Mouse (Mus musculus): ENCODE results near the gene Vps13d. TPM values are rescaled to one million over a fixed set of nuclear protein-coding genes. Genes with fewer than 3 reads are reported as not detected.

Gene Vps13d
- total and polyA plus RNA-seq, 3 experiments: 9.4 to 9.8 (median 9.7) TPM

DNA sequence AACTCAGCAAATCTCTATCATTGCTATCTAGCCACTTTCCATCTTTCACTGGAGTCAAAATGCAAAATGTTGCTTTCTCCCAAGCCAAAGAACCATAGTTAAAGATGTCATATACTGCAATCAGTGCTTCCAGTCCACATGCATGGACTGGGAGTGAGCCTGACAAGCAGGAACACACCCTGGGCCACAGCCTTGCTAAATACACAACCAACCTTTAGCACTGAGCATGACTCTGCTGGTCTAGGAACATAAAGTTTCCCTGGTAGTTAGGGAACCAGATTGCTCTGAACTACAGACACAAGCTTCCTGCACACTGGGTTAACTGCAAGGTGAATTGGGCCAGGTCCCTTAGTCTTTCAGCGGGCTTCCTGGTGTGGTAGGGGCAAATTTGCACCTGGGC is 64.0 kb downstream of the Vps13d start:
- no peak for DNase-seq (ENCODE audit: extremely low read depth)
- TF ChIP-seq MEF2A (IDR thresholded peaks at IDR 0.05; ENCODE audit: borderline replicate concordance, low read depth, low read length) (no peak), CHD1 (IDR thresholded peaks at IDR 0.05; ENCODE audit: low read depth, low read length) (no peak), NRF1 (IDR thresholded peaks at IDR 0.05; ENCODE audit: low read depth, low read length) (no peak), ZMIZ1 (IDR thresholded peaks at IDR 0.05; ENCODE audit: low read depth, low read length) (no peak), MAFK (IDR thresholded peaks at IDR 0.05; ENCODE audit: insufficient replicate concordance, low read length) (no peak), MYC (IDR thresholded peaks at IDR 0.05; ENCODE audit: low read depth, low read length) (no peak), RAD21 (IDR thresholded peaks at IDR 0.05; ENCODE audit: low read depth, low read length) (no peak), JUND (conservative IDR thresholded peaks at IDR 0.05; ENCODE audit: low read depth, low read length) (no peak), JUN (IDR thresholded peaks at IDR 0.05; ENCODE audit: insufficient read depth, low read depth, low read length) (no peak), ZKSCAN1 (IDR thresholded peaks at IDR 0.05; ENCODE audit: borderline replicate concordance, low read depth, low read length) (no peak), RCOR1 (conservative IDR thresholded peaks at IDR 0.05; ENCODE audit: low read depth, low read length) (no peak), MAX (IDR thresholded peaks at IDR 0.05; ENCODE audit: low read length) (no peak), TCF12 (IDR thresholded peaks at IDR 0.05; ENCODE audit: low read depth, low read length) (no peak), HCFC1 (IDR thresholded peaks at IDR 0.05; ENCODE audit: low read depth, low read length) (no peak), BHLHE40 (IDR thresholded peaks at IDR 0.05; ENCODE audit: low read depth, low read length) (no peak), USF1 (IDR thresholded peaks at IDR 0.05; ENCODE audit: low read depth, low read length) (no peak), EP300 (IDR thresholded peaks at IDR 0.05; ENCODE audit: low read length) (no peak)
- Histone ChIP-seq H3K4me3 (replicated peaks in 1 of 3; ENCODE audit: low read depth in 2 of 3, low read length in 2 of 3, poor library complexity in 1 of 3) (no peak overlapping the region), H3K9me3 (replicated peaks; ENCODE audit: low read length) (no peaks in the 10 kb centered on the region), H3K36me3 (replicated peaks in 1 of 2; ENCODE audit: control insufficient read depth in 1 of 2, insufficient read depth in 1 of 2, low read length in 1 of 2) (peaks cover 49 to 90% of the 10 kb centered on the region in 2 experiments), H3K9ac (ENCODE audit: insufficient read depth, low read depth) (no peak overlapping the region), H3K4me1 (ENCODE audit: control insufficient read depth in 1 of 2, insufficient read depth in 2 of 2) (no peaks in the 10 kb centered on the region), H3K27ac (ENCODE audit: insufficient read depth, low read depth) (no peak overlapping the region), H3K79me2 (replicated peaks; ENCODE audit: control insufficient read depth, extremely low read depth, insufficient read depth, poor library complexity, severe bottlenecking) (no peaks in the 10 kb centered on the region), H3K27me3 (replicated peaks) (no peaks in the 10 kb centered on the region), H3K4me2 (ENCODE audit: insufficient read depth, low read depth, poor library complexity, severe bottlenecking) (no peak overlapping the region)
- dilution Hi-C loops (cut with MboI; ENCODE audit: extremely low pct_ligation_motif_present, extremely low pct_unique_long_range_greater_than_20kb, low sequenced_read_pairs): no loop called here
- in situ Hi-C loops (cut with MboI; ENCODE audit: low pct_ligation_motif_present, low pct_unique_long_range_greater_than_20kb, low sequenced_read_pairs): no loop called here

DNA sequence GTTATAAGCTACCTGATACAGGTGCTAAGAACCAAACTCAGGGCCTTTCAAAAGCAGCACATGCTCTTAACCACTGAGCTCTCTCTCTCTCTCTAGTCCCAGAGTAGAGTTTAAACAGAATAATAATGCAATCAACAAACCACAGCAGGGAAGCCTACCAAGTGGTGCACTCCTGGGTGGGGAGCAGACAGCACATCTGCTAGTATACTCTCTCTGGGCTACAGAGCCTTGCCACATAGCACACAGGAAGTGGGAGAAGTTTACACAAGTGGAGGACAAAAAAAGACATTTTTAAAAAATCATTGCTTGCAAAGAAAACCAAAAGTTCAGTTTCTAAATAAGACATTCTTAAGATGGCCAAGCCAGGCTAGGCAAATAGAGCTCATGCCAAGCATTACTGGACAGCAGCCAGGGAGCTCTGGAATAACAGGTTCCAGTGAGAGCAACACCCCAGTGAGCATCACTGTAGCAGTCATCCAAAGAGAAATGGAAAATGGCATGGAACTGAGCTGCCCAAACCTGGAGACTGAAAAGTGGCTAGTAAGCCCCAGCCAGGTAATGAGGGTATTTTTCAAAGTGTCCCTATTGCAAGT is 64.8 kb downstream of the Vps13d start:
- dilution Hi-C loops (cut with MboI; ENCODE audit: extremely low pct_ligation_motif_present, extremely low pct_unique_long_range_greater_than_20kb, low sequenced_read_pairs) (no loop called here), in situ Hi-C loops (cut with MboI; ENCODE audit: low pct_ligation_motif_present, low pct_unique_long_range_greater_than_20kb, low sequenced_read_pairs) (no loop called here)
- no peak overlapping the region for H3K27ac ChIP-seq (ENCODE audit: insufficient read depth, low read depth)
- H3K4me2 ChIP-seq (ENCODE audit: insufficient read depth, low read depth, poor library complexity, severe bottlenecking): no peak overlapping the region
- no peak overlapping the region for H3K9ac ChIP-seq (ENCODE audit: insufficient read depth, low read depth)
- H3K4me3 ChIP-seq (replicated peaks in 1 of 3; ENCODE audit: low read depth in 2 of 3, low read length in 2 of 3, poor library complexity in 1 of 3): no peak overlapping the region
- DNase-seq (ENCODE audit: extremely low read depth): no peak
- H3K27me3 ChIP-seq (replicated peaks): no peaks in the 10 kb centered on the region
- TF ChIP-seq ZKSCAN1 (IDR thresholded peaks at IDR 0.05; ENCODE audit: borderline replicate concordance, low read depth, low read length) (no peak), IRF4 (IDR thresholded peaks at IDR 0.05; ENCODE audit: low read depth, low read length) (no peak), POLR2A (IDR thresholded peaks at IDR 0.05; ENCODE audit: low read depth, low read length) (no peak), CTCF (conservative IDR thresholded peaks at IDR 0.05 in 1 of 2, IDR thresholded peaks at IDR 0.05 in 1 of 2; ENCODE audit: low read depth in 2 of 2, low read length in 2 of 2) (no peak), SMC3 (IDR thresholded peaks at IDR 0.05; ENCODE audit: low read depth, low read length) (no peak), BHLHE40 (IDR thresholded peaks at IDR 0.05; ENCODE audit: low read depth, low read length) (no peak), JUN (IDR thresholded peaks at IDR 0.05; ENCODE audit: insufficient read depth, low read depth, low read length) (no peak)
- peaks cover 49 to 92% of the 10 kb centered on the region in 2 experiments for H3K36me3 ChIP-seq (replicated peaks in 1 of 2; ENCODE audit: control insufficient read depth in 1 of 2, insufficient read depth in 1 of 2, low read length in 1 of 2)
- no peaks in the 10 kb centered on the region for H3K79me2 ChIP-seq (replicated peaks; ENCODE audit: control insufficient read depth, extremely low read depth, insufficient read depth, poor library complexity, severe bottlenecking)
- no peaks in the 10 kb centered on the region for H3K4me1 ChIP-seq (ENCODE audit: control insufficient read depth in 1 of 2, insufficient read depth in 2 of 2)
- H3K9me3 ChIP-seq (replicated peaks; ENCODE audit: low read length): no peaks in the 10 kb centered on the region

All from CH12.LX (cell line).